Mouse (Mus musculus) layer of hippocampus, postnatal 36 days (tissue): ENCODE data around the gene Frrs1. TPM values are rescaled to one million over a fixed set of nuclear protein-coding genes. Genes with fewer than 3 reads are reported as not detected.

Source experiments
- total RNA-seq, 2 experiments: library from RNA; stranded (reverse); gene quantifications; 2 replicates each; pipeline ENCODE4 v1.2.3; 2021

Gene Frrs1
- total RNA-seq, 2 experiments from 2014 or later: 0.77 to 1.5 TPM

Other genes with a start within 250 kb of the Frrs1 start
- 10 to 100 TPM; 18.4 to 21.3 TPM for gene Trmt13, start 244.9 kb upstream of the Frrs1 start, total RNA-seq
- gene Mfsd14a, start 196.8 kb upstream of the Frrs1 start, total RNA-seq: 10 to 100 TPM; 60.9 to 62.1 TPM
- 1 to 10 TPM in 1 of 2 experiments, not detected in 1; 1.5 TPM for gene Gm43191, start 178.2 kb upstream of the Frrs1 start, total RNA-seq
- 10 to 100 TPM; 16.4 to 16.9 TPM for gene Slc35a3, start 146.6 kb upstream of the Frrs1 start, total RNA-seq
- gene Agl, start 51.3 kb upstream of the Frrs1 start, total RNA-seq: 10 to 100 TPM; 24.9 to 28.4 TPM
- gene 4930455H04Rik, start 108.8 kb downstream of the Frrs1 start, total RNA-seq: not detected
- 10 to 100 TPM; 29.1 to 31.8 TPM for gene Palmd, start 109.5 kb downstream of the Frrs1 start, total RNA-seq